Mouse (Mus musculus) midbrain, embryonic 15.5 days (tissue): Measurements from ENCODE around the gene Ms4a2. TPM values are rescaled to one million over a fixed set of nuclear protein-coding genes. Genes with fewer than 3 reads are reported as not detected.

Source experiments
- polyA plus RNA-seq: library from polyadenylated mRNA; unstranded; fragments of >200 nt; fragmentation: Nextera tagmentation; extraction: Ambion mirVana; gene quantifications from 2 replicates; pipeline ENCODE4 v1.2.1, GENCODE M21; 2015

Gene Ms4a2
- polyA plus RNA-seq, 1 experiment from 2014 or later, result not detected

Other genes starting within 250 kb of the Ms4a2 start
- gene Ms4a4a, start 248.2 kb downstream of the Ms4a2 start, polyA plus RNA-seq, result 3.3 and 3.9 TPM in 2 replicates
- gene Ms4a4c, start 218.9 kb downstream of the Ms4a2 start, polyA plus RNA-seq, result 0.32 and 1.2 TPM in 2 replicates
- 0.25 TPM in 1 of 2 replicates, not detected in the other for gene Ms4a4b, start 180.2 kb downstream of the Ms4a2 start, polyA plus RNA-seq
- 2.2 and 2.5 TPM in 2 replicates for gene Ms4a6c, start 154.4 kb downstream of the Ms4a2 start, polyA plus RNA-seq
- not detected in 2 replicates for gene Gm8369, start 137.8 kb downstream of the Ms4a2 start, polyA plus RNA-seq
- 2.5 and 2.7 TPM in 2 replicates for gene Ms4a6b, start 107.2 kb downstream of the Ms4a2 start, polyA plus RNA-seq
- gene Ms4a4d, start 86.9 kb downstream of the Ms4a2 start, polyA plus RNA-seq, result not detected in 2 replicates
- 2.1 and 2.5 TPM in 2 replicates for gene Ms4a6d, start 18.9 kb downstream of the Ms4a2 start, polyA plus RNA-seq
- gene Ms4a3, start 17.1 kb upstream of the Ms4a2 start, polyA plus RNA-seq, result not detected in 2 replicates
- not detected in 2 replicates for gene Oosp2, start 36.8 kb upstream of the Ms4a2 start, polyA plus RNA-seq
- gene Oosp1, start 67.4 kb upstream of the Ms4a2 start, polyA plus RNA-seq, result not detected in 2 replicates
- not detected in 2 replicates for gene Oosp3, start 73.3 kb upstream of the Ms4a2 start, polyA plus RNA-seq
- gene Gif, start 123.8 kb upstream of the Ms4a2 start, polyA plus RNA-seq, result not detected in 2 replicates
- 40.9 and 42.7 TPM in 2 replicates for gene Mrpl16, start 146.7 kb upstream of the Ms4a2 start, polyA plus RNA-seq
- gene Stx3, start 195.7 kb upstream of the Ms4a2 start, polyA plus RNA-seq, result 28.9 and 34.2 TPM in 2 replicates
- gene Olfr1417, start 215.5 kb upstream of the Ms4a2 start, polyA plus RNA-seq, result 0.09 TPM in 1 of 2 replicates, not detected in the other
- gene Olfr1418, start 237.3 kb upstream of the Ms4a2 start, polyA plus RNA-seq, result not detected in 2 replicates